Mouse (Mus musculus): ENCODE measurements around the gene Trpm1. TPM values are rescaled to one million over a fixed set of nuclear protein-coding genes. Genes with fewer than 3 reads are reported as not detected.
"Not testable (repeated sequence)": the region's sequence is repeated elsewhere in the genome, so short reads cannot be mapped to it uniquely, and the experiment has no call there.

Gene Trpm1
- 0.23 TPM in 1 of 2 replicates, not detected in the other for total RNA-seq (2014; rRNA removed)
- 0.09 and 0.45 TPM in 2 replicates for polyA plus RNA-seq (2015; fragmentation: Nextera tagmentation; extraction: Ambion mirVana)

DNA sequence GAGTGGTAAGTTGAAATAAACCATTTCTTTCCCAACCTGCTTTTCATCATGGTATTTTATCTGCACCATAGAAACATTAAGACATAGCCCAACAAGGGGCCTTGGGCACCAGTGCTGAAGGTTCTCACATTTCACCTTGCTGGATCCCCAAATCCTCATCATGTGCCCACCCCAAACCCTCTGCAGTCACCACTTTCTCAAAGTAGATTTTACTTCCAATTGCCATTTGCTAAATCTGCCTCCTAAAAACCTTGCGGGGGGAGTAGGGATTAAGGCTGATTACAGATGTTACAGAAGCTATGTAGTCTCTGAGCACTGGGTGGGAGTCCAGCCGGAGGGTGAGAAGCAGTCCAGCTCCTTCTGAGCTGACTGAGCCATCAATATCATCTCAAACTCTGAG, at the start of gene Trpm1:
Trpm1 (plus strand) TSS at position 301 of the 400 bp plus-strand sequence.
- Histone ChIP-seq H3K27me3 (ENCODE audit: insufficient read depth, low read length) (no peaks in the 10 kb centered on the region), H3K4me1 (ENCODE audit: insufficient read depth) (no peaks in the 10 kb centered on the region), H3K9ac (no peak within 1 kb of the TSS), H3K4me2 (ENCODE audit: low read depth) (no peak within 1 kb of the TSS), H3K27ac (ENCODE audit: low read depth, low read length) (no peak within 1 kb of the TSS), H3K4me3 (ENCODE audit: low read depth, low read length) (no peak within 1 kb of the TSS), H3K36me3 (ENCODE audit: insufficient read depth) (no peaks in the 10 kb centered on the region), H3K9me3 (ENCODE audit: low read length) (no peaks in the 10 kb centered on the region)
- 90% methylated on average over 2 of the region's 2 CpGs for WGBS
- no peak for DNase-seq
- no peak for ATAC-seq
- no peak for TF ChIP-seq CTCF (IDR thresholded peaks at IDR 0.05; ENCODE audit: low read depth)

DNA sequence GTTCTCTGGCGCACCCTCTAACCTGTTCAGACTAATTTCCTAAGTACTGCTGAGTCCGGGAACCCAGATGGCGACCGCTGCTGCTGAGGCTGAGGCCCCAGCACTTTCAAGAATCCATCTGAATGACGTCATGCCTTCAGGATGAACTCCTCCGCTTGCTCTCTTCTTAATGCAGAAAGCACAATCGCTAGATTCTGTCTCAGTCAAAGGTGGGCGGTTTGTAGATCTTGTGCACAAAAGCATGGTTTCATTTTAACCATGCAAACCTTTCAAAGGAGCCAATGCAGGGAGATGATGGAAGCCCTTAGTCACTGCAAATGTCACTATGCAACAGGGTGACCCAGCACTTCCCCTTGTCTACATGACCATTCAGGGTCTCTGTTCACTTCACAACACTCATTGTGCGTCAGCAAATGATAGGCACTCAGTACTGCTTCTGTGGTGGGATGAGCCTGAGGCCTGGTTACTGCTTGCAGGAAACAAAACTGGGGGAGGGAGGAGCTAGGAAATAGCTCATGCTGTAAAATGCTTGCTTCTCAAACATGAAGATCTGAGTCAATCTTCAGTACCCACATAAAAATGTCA, 31.4 kb upstream of the Trpm1 start:
- no peak overlapping the region for H3K4me3 ChIP-seq (ENCODE audit: low read depth, low read length)
- DNase-seq (no peak), ATAC-seq (no peak)
- no peak overlapping the region for H3K4me2 ChIP-seq (ENCODE audit: low read depth)
- 81% methylated on average over 9 of the region's 9 CpGs for WGBS
- no peaks in the 10 kb centered on the region for H3K4me1 ChIP-seq (ENCODE audit: insufficient read depth)
- no peaks in the 10 kb centered on the region for H3K27me3 ChIP-seq (ENCODE audit: insufficient read depth, low read length)
- no peak overlapping the region for H3K9ac ChIP-seq
- H3K36me3 ChIP-seq (ENCODE audit: insufficient read depth), result no peaks in the 10 kb centered on the region
- no peaks in the 10 kb centered on the region for H3K9me3 ChIP-seq (ENCODE audit: low read length)
- TF ChIP-seq CTCF (IDR thresholded peaks at IDR 0.05; ENCODE audit: low read depth), result no peak
- no peak overlapping the region for H3K27ac ChIP-seq (ENCODE audit: low read depth, low read length)

GRCm38 (mm10) chr7:64123721-64124120, 29.9 kb upstream of the Trpm1 start:
- ATAC-seq, result no peak
- no peak overlapping the region for H3K9ac ChIP-seq
- H3K9me3 ChIP-seq (ENCODE audit: low read length), result no peaks in the 10 kb centered on the region
- H3K4me2 ChIP-seq (ENCODE audit: low read depth), result no peak overlapping the region
- DNase-seq, result no peak
- TF ChIP-seq CTCF (IDR thresholded peaks at IDR 0.05; ENCODE audit: low read depth), result no peak
- H3K4me3 ChIP-seq (ENCODE audit: low read depth, low read length), result no peak overlapping the region
- H3K36me3 ChIP-seq (ENCODE audit: insufficient read depth), result no peaks in the 10 kb centered on the region
- 87% methylated on average over 4 of the region's 4 CpGs for WGBS
- no peaks in the 10 kb centered on the region for H3K27me3 ChIP-seq (ENCODE audit: insufficient read depth, low read length)
- H3K27ac ChIP-seq (ENCODE audit: low read depth, low read length), result no peak overlapping the region
- no peaks in the 10 kb centered on the region for H3K4me1 ChIP-seq (ENCODE audit: insufficient read depth)

- H3K27me3 ChIP-seq (ENCODE audit: insufficient read depth, low read length); H3K4me2 ChIP-seq (ENCODE audit: low read depth); H3K9ac ChIP-seq; H3K36me3 ChIP-seq (ENCODE audit: insufficient read depth); H3K9me3 ChIP-seq (ENCODE audit: low read length); H3K27ac ChIP-seq (ENCODE audit: low read depth, low read length); DNase-seq; H3K4me3 ChIP-seq (ENCODE audit: low read depth, low read length); ATAC-seq; H3K4me1 ChIP-seq (ENCODE audit: insufficient read depth): not testable (repeated sequence)
- WGBS, result 95% methylated on average over 8 of the region's 9 CpGs
These were observed 27.6 kb upstream of the Trpm1 start for GRCm38 (mm10) chr7:64125994-64126393.

GRCm38 (mm10) chr7:64139866-64140265, 13.8 kb upstream of the Trpm1 start:
- 92% methylated on average over 2 of the region's 2 CpGs for WGBS
- ATAC-seq, result no peak

DNA sequence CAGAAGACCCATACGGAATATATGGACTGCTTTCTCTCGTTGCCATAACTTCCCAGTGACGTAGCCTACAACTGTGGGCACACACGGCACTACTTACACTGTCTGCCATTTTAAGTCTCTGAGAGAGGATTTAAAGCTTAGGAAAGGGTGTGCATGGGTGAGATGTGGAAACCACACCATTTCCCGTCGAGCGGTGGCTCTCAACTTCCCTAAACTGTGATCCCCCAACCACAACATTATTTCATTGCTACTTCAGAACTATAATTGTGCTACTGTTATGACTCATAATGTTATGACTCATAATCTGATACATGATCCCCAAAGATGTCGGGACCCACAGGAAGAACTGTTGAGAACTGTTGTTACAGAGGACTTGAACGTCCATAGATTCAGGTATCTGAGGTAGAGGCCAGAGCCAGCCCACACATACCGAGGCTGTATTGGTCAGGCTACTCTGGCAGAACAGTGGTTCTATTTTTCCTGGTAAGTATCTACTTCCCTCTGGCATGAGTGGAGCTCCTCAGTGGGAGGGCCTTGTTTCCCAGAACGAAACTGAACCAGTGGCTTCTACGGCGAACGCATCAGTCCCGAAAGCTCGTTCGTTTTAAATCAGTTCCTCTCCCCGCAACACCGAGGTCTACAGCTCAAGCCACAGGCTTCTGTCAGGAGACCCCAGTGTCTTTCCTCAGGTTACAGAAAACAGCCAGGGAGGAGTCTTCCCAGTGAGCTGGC, 12.2 kb upstream of the Trpm1 start:
- Histone ChIP-seq H3K4me2 (ENCODE audit: low read depth) (no peak overlapping the region), H3K27me3 (ENCODE audit: insufficient read depth, low read length) (no peaks in the 10 kb centered on the region), H3K4me1 (ENCODE audit: insufficient read depth) (no peaks in the 10 kb centered on the region), H3K4me3 (ENCODE audit: low read depth, low read length) (no peak overlapping the region), H3K36me3 (ENCODE audit: insufficient read depth) (no peaks in the 10 kb centered on the region), H3K27ac (ENCODE audit: low read depth, low read length) (no peak overlapping the region), H3K9ac (no peak overlapping the region), H3K9me3 (ENCODE audit: low read length) (no peaks in the 10 kb centered on the region)
- no peak for DNase-seq
- no peak for ATAC-seq
- no peak for TF ChIP-seq CTCF (IDR thresholded peaks at IDR 0.05; ENCODE audit: low read depth)
- WGBS, result 90% methylated on average over 19 of the region's 19 CpGs

More at GRCm38 (mm10) chr7:64139866-64140265, 13.8 kb upstream of the Trpm1 start:
- no peaks in the 10 kb centered on the region for H3K9me3 ChIP-seq (ENCODE audit: low read length)
- DNase-seq, result no peak
- no peaks in the 10 kb centered on the region for H3K4me1 ChIP-seq (ENCODE audit: insufficient read depth)
- TF ChIP-seq CTCF (IDR thresholded peaks at IDR 0.05; ENCODE audit: low read depth), result no peak
- no peak overlapping the region for H3K9ac ChIP-seq
- no peaks in the 10 kb centered on the region for H3K27me3 ChIP-seq (ENCODE audit: insufficient read depth, low read length)
- no peak overlapping the region for H3K4me3 ChIP-seq (ENCODE audit: low read depth, low read length)
- H3K27ac ChIP-seq (ENCODE audit: low read depth, low read length), result no peak overlapping the region
- no peaks in the 10 kb centered on the region for H3K36me3 ChIP-seq (ENCODE audit: insufficient read depth)
- H3K4me2 ChIP-seq (ENCODE audit: low read depth), result no peak overlapping the region

DNA sequence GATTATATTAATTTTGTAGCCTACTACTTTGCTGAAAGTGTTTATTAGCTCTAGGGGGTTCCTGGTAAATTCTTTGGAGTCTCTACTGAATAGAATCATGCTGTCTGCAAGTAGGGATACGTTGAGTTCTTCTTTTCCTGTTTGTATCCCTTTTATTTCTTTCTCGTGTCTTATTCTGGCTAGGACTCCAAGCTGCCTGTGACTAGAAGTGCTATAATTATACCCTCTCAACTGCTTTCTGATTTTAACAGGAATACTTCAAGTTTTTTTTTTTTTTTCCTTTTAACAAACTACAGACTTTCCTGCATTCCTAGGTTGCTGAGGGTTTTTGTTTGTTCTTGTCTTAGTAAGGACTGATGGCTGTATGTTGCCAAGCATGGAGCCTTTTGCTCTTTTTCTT, 4.3 kb upstream of the Trpm1 start:
- Histone ChIP-seq H3K4me3 (ENCODE audit: low read depth, low read length) (no peak overlapping the region), H3K9ac (no peak overlapping the region), H3K9me3 (ENCODE audit: low read length) (no peaks in the 10 kb centered on the region), H3K27me3 (ENCODE audit: insufficient read depth, low read length) (no peaks in the 10 kb centered on the region), H3K27ac (ENCODE audit: low read depth, low read length) (no peak overlapping the region), H3K4me1 (ENCODE audit: insufficient read depth) (no peaks in the 10 kb centered on the region), H3K36me3 (ENCODE audit: insufficient read depth) (no peaks in the 10 kb centered on the region), H3K4me2 (ENCODE audit: low read depth) (no peak overlapping the region)
- no peak for TF ChIP-seq CTCF (IDR thresholded peaks at IDR 0.05; ENCODE audit: low read depth)
- 12% methylated on average over 2 of the region's 2 CpGs for WGBS
- DNase-seq (no peak), ATAC-seq (peak; percentile 14; the same call in 1 of the 2 replicates)

All from forebrain, postnatal 0 days (tissue).